Mouse (Mus musculus) liver, adult 2 months (tissue): ENCODE measurements around the gene Cfap97d2. TPM values are rescaled to one million over a fixed set of nuclear protein-coding genes. Genes with fewer than 3 reads are reported as not detected.
A peak's percentile ranks its signal among the peaks of the same experiment; 100 is the strongest.
"Not testable (repeated sequence)": the region's sequence is repeated elsewhere in the genome, so short reads cannot be mapped to it uniquely, and the experiment has no call there.

Experiments
- DNase-seq: peaks from one replicate; pipeline ENCODE4 v3.0.0-alpha.2; 2011; ENCODE audit warnings: low read depth, low spot score; ENCODE audit errors: extremely low read depth
- H3K27ac ChIP-seq: fragments of 200-500 bp; replicated peaks from 2 replicates; pipeline ENCODE4 v1.5.1; 2012; ENCODE audit warnings: low read depth, mild to moderate bottlenecking, control low read depth, inconsistent platforms, low read length; ENCODE audit not compliant: insufficient read depth
- H3K27me3 ChIP-seq: fragments of 200-500 bp; 2 replicates; pipeline ENCODE4 v1.6.1; 2012; ENCODE audit warnings: mild to moderate bottlenecking, moderate library complexity, low read length, inconsistent platforms; ENCODE audit not compliant: control insufficient read depth, insufficient read depth
- H3K36me3 ChIP-seq: fragments of 200-500 bp; 2 replicates; pipeline ENCODE4 v1.6.1; 2012; ENCODE audit warnings: low read length, inconsistent platforms; ENCODE audit not compliant: control insufficient read depth, insufficient read depth
- H3K4me1 ChIP-seq: fragments of 200-500 bp; 2 replicates; pipeline ENCODE4 v1.6.1; 2011; ENCODE audit warnings: low read length; ENCODE audit not compliant: control insufficient read depth, insufficient read depth
- H3K4me3 ChIP-seq: fragments of 200-500 bp; 2 replicates; pipeline ENCODE4 v1.5.1; 2011; ENCODE audit warnings: low read depth, mild to moderate bottlenecking, control low read depth, low read length, moderate library complexity; ENCODE audit not compliant: insufficient read depth
- H3K79me2 ChIP-seq: fragments of 200-500 bp; 2 replicates; pipeline ENCODE4 v1.6.1; 2012; ENCODE audit warnings: inconsistent platforms, mild to moderate bottlenecking, low read length, moderate library complexity; ENCODE audit not compliant: control insufficient read depth, insufficient read depth
- H3K9ac ChIP-seq: fragments of 200-500 bp; 2 replicates; pipeline ENCODE4 v1.6.1; 2012; ENCODE audit warnings: low read depth, mild to moderate bottlenecking, control low read depth, inconsistent platforms, low read length
- CTCF ChIP-seq: fragments of 200-500 bp; IDR thresholded peaks from 2 replicates; pipeline ENCODE4 v1.5.1; 2011; ENCODE audit warnings: low read depth, low read length, control low read depth
- POLR2A ChIP-seq: fragments of 200-500 bp; IDR thresholded peaks from 2 replicates; pipeline ENCODE4 v1.6.1; 2011; ENCODE audit warnings: low read length, control low read depth; ENCODE audit not compliant: insufficient read depth; ENCODE audit errors: extremely low read depth
- WGBS: fragments of 180-500 bp; shearing (Covaris S2); methylation state at CpG from one replicate; pipeline ENCODE4 v1.1.7; 2018; 5-methylcytosine and 5-hydroxymethylcytosine counted together
- polyA plus RNA-seq: library from polyadenylated mRNA; depleted of rRNA; stranded (reverse); fragments of >200 nt; gene quantifications from 2 replicates; pipeline ENCODE4 v1.2.3, GENCODE M21; 2012
- total RNA-seq: library from RNA; depleted of rRNA; stranded (reverse); fragments of >200 nt; gene quantifications from 2 replicates; pipeline ENCODE4 v1.2.3, GENCODE M21; 2014

Cfap97d2 gene
- total and polyA plus RNA-seq, 2 experiments, result not detected

- Histone ChIP-seq H3K4me1 (no peaks in the 10 kb centered on the region), H3K9ac (no peak overlapping the region), H3K27me3 (no peaks in the 10 kb centered on the region), H3K4me3 (no peak overlapping the region), H3K79me2 (no peaks in the 10 kb centered on the region), H3K36me3 (no peaks in the 10 kb centered on the region), H3K27ac (no peak overlapping the region)
- TF ChIP-seq CTCF, result peak; percentile 22; the same call in 1 of the 2 replicates
- no peak for TF ChIP-seq POLR2A
- peak; percentile 37 for DNase-seq
These were observed 20.0 kb downstream of the Cfap97d2 start for GRCm38 (mm10) chr8:13725722-13726121.

DNA sequence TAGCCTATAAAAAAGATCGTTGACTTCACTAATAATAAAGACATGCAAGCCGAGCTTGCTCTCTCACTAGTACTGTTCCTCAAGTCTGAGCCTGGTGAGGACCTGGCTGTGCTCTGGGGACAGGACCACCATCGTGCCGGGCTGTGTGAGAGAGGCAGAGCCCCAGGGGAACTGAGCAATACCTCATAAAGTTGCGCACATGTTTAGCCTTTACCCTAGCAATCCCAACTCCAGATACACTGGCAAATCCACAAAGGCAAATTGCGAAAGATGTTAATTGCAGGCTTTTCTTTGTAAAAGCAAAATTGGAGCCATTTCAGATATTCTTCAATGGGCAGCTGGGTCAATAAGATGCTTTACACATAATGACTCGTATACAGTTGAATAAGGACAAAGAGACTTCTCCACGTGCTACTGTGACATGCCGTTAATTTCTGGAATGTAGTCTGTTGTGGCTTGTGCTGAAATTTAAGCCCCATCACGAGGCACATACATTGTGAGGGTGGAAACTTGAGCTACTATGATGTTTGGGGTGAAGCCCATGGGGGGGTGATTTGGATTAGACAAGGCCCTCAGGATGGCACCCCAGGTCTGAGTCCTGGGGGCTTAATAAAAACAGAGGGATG is 21.9 kb downstream of the Cfap97d2 start:
- Histone ChIP-seq H3K79me2 (no peaks in the 10 kb centered on the region), H3K4me1 (no peaks in the 10 kb centered on the region), H3K9ac (no peak overlapping the region), H3K27me3 (no peaks in the 10 kb centered on the region), H3K4me3 (no peak overlapping the region), H3K36me3 (no peaks in the 10 kb centered on the region), H3K27ac (no peak overlapping the region)
- TF ChIP-seq POLR2A, result no peak
- TF ChIP-seq CTCF, result no peak
- peak; percentile 21 for DNase-seq
- 69% methylated on average over 10 of the region's 10 CpGs for WGBS

DNA sequence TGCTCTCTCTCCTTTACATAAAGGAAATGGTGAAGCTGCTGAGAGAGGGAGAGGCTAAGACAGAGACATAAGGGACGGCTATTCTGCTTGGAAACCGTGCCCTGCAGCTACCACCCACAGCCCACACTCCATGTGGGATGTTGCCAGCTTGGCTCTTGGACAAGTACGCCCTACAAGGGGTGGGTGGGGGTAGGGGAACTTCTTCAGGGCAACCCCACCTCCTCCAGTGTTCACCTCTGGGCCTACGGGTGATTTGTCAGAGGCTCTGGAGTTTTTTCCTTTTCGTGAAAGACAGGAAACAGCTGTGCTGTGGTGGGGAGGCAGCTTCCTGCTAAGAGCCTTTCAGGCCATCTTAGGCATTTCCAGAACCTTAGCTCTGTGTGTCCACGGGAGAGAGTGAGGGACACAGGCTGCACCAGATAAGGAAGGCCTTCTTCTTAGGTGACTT is 34.7 kb downstream of the Cfap97d2 start:
- H3K36me3 ChIP-seq, result no peaks in the 10 kb centered on the region
- no peaks in the 10 kb centered on the region for H3K79me2 ChIP-seq
- H3K4me1 ChIP-seq, result no peaks in the 10 kb centered on the region
- TF ChIP-seq CTCF, result no peak
- TF ChIP-seq POLR2A, result no peak
- H3K27me3 ChIP-seq, result no peaks in the 10 kb centered on the region
- DNase-seq, result no peak
- 58% methylated on average over 6 of the region's 6 CpGs for WGBS
- no peak overlapping the region for H3K9ac ChIP-seq
- H3K27ac ChIP-seq, result no peak overlapping the region
- no peak overlapping the region for H3K4me3 ChIP-seq

DNA sequence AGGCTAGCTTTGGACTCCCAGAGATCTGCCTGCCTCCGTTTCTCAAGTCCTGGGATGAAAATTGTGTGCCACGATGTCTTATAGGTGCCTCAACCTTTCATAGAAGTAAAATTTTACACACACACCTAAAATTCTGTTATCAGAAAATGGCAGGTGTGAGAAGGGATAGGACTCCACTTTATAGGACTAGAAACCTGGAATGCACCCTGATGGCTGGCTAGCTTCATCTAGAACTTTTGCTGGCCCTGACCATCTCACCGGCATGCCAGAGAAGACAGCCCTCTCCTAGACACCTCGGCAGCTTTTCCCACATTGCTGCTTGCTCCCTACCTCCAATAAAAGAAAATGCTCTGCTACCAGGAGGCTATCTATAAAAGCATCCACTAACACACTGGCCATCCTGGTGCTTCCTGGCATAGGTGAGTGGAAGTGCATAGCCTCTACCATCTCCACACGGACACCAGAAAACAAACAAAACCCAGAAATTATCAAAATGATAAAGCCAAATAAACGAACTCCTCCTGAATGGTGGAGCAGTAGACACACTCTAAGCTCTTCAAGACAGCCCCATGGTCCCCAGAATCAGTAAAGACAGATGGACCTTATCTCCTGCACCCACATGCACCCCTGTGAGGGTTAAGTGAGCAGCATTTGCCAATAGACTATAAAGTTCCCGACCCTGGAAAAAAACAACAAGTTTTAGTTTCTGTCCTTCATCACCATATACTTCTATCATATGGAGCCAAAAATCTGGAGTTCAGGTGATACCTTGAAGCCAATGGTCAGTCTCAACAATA is 35.3 kb downstream of the Cfap97d2 start:
- H3K27ac ChIP-seq, result no peak overlapping the region
- no peak overlapping the region for H3K9ac ChIP-seq
- TF ChIP-seq CTCF (no peak), POLR2A (no peak)
- H3K36me3 ChIP-seq, result no peaks in the 10 kb centered on the region
- WGBS, result 73% methylated on average over 7 of the region's 7 CpGs
- no peaks in the 10 kb centered on the region for H3K27me3 ChIP-seq
- no peaks in the 10 kb centered on the region for H3K4me1 ChIP-seq
- no peak overlapping the region for H3K4me3 ChIP-seq
- no peak for DNase-seq
- no peaks in the 10 kb centered on the region for H3K79me2 ChIP-seq

DNA sequence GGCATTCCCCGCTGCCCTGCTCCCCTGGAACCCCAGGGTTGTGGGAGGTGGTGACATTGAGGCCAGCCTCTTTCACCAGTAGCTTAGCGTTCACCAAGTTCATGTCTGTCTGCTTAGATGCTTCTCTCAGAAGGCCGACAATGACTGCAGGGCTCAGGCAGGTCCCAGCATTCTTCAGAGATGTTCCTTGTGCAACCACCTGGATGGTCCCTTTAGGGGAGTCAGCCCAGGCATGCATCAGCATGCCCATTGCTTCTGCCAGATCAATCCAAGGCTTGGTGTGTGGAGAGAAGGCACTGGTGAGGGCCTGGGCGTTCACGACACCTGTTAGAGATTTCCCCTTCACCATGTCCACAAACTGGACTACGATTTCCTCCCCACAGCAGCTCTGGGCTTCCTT is 40.5 kb downstream of the Cfap97d2 start:
- H3K4me3 ChIP-seq, H3K27me3 ChIP-seq, H3K9ac ChIP-seq, DNase-seq, H3K27ac ChIP-seq, H3K4me1 ChIP-seq, H3K36me3 ChIP-seq, H3K79me2 ChIP-seq: not testable (repeated sequence)
- WGBS, result 93% methylated on average over 6 of the region's 6 CpGs

- no peak for DNase-seq
- H3K27me3 ChIP-seq, result no peaks in the 10 kb centered on the region; the same call in 1 of the 2 replicates
- no peaks in the 10 kb centered on the region for H3K36me3 ChIP-seq
- H3K9ac ChIP-seq, result no peak overlapping the region
- no peak overlapping the region for H3K27ac ChIP-seq
- H3K4me3 ChIP-seq, result no peak overlapping the region
- WGBS, result 58% methylated on average over 3 of the region's 3 CpGs
- H3K79me2 ChIP-seq, result no peaks in the 10 kb centered on the region
- H3K4me1 ChIP-seq, result no peaks in the 10 kb centered on the region
- TF ChIP-seq POLR2A, result no peak
- no peak for TF ChIP-seq CTCF
These were observed 41.9 kb downstream of the Cfap97d2 start for GRCm38 (mm10) chr8:13747626-13748025.
